Mouse (Mus musculus) neural tube, embryonic 14.5 days (tissue): ENCODE results near the gene Sh2b1. TPM values are rescaled to one million over a fixed set of nuclear protein-coding genes. Genes with fewer than 3 reads are reported as not detected.

Experiments
- ATAC-seq: fragments of 200-750 bp; cut with Nextera tagmentation; 2 replicates; pipeline ENCODE4 v1.8.0; 2017; ENCODE audit warnings: low read depth, mild to moderate bottlenecking, moderate TSS enrichment, moderate library complexity
- H3K27ac ChIP-seq: fragments of 300-500 bp; sonication (generic); 2 replicates; pipeline ENCODE4 v1.5.1; 2014; ENCODE audit warnings: low read depth, mild to moderate bottlenecking, control low read depth, low read length, moderate library complexity, mixed read lengths
- H3K27me3 ChIP-seq: fragments of 300-500 bp; sonication (generic); 2 replicates; pipeline ENCODE4 v1.6.1; 2014; ENCODE audit warnings: low read length; ENCODE audit not compliant: control insufficient read depth, insufficient read depth
- H3K36me3 ChIP-seq: fragments of 300-500 bp; sonication (generic); 2 replicates; pipeline ENCODE4 v1.6.1; 2014; ENCODE audit warnings: low read length, mixed read lengths; ENCODE audit not compliant: control insufficient read depth, insufficient read depth
- H3K4me1 ChIP-seq: fragments of 300-500 bp; sonication (generic); 2 replicates; pipeline ENCODE4 v1.6.1; 2014; ENCODE audit warnings: low read length; ENCODE audit not compliant: control insufficient read depth, insufficient read depth
- H3K4me2 ChIP-seq: fragments of 300-500 bp; sonication (generic); 2 replicates; pipeline ENCODE4 v1.6.1; 2014; ENCODE audit warnings: mild to moderate bottlenecking, low read depth, low read length, control low read depth
- H3K4me3 ChIP-seq: fragments of 300-500 bp; sonication (generic); 2 replicates; pipeline ENCODE4 v1.5.1; 2014; ENCODE audit warnings: low read depth, low read length, control low read depth, mixed read lengths
- H3K9ac ChIP-seq: fragments of 300-500 bp; sonication (generic); replicated peaks from 2 replicates; pipeline ENCODE4 v1.6.1; 2014; ENCODE audit warnings: low read depth, mild to moderate bottlenecking, control low read depth, low read length, mixed read lengths
- H3K9me3 ChIP-seq: fragments of 300-500 bp; sonication (generic); 2 replicates; pipeline ENCODE4 v1.6.1; 2016; ENCODE audit warnings: low read length; ENCODE audit not compliant: control insufficient read depth
- WGBS: fragments of 180-500 bp; shearing (Covaris S2); extraction: QIAGEN DNeasy Blood & Tissue Kit; methylation state at CpG from one replicate; pipeline ENCODE4 v1.1.7; 2014; 5-methylcytosine and 5-hydroxymethylcytosine counted together
- polyA plus RNA-seq: library from polyadenylated mRNA; unstranded; fragments of >200 nt; fragmentation: Nextera tagmentation; extraction: Ambion mirVana; gene quantifications from 2 replicates; pipeline ENCODE4 v1.2.1, GENCODE M21; 2014

Sh2b1 gene
- polyA plus RNA-seq, 1 experiment from 2014 or later: 61.1 TPM

DNA sequence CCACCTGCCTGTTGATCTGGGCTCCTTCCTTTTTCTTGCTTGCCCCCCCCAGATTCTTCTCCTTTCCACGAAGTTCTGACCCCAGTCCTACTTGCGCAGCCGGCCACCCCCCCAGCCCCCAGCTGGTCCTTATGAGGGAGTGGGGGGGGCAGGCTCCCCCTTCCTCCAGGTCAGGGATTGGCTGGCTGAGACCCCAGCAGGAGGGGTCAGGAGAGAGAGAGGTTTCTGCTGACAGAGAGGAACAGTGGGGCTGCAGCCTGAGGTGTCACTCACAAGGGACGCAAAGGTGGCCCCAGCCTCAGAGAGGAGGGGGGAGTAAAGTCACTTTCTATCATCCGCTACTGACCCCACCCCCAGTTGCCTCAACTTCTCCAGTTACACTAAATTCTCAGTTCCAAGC is 12.2 kb downstream of the Sh2b1 start, which contains the start of gene Atp2a1:
Gene Atp2a1 (minus strand): TSS at position 105 of the 400 bp plus-strand sequence.
- ATAC-seq: no peak
- Histone ChIP-seq H3K9ac (no peak within 1 kb of the TSS), H3K27me3 (no peaks in the 10 kb centered on the region), H3K4me3 (no peak within 1 kb of the TSS), H3K4me1 (no peaks in the 10 kb centered on the region), H3K4me2 (no peak within 1 kb of the TSS), H3K9me3 (no peaks in the 10 kb centered on the region), H3K36me3 (peaks cover 15% of the 10 kb centered on the region), H3K27ac (no peak within 1 kb of the TSS)
- WGBS: 52% methylated on average over 5 of the region's 5 CpGs

GRCm38 (mm10) chr7:126461626-126462025 is 13.6 kb downstream of the Sh2b1 start:
- no peak overlapping the region for H3K27ac ChIP-seq
- no peak overlapping the region for H3K4me3 ChIP-seq
- H3K9me3 ChIP-seq: no peaks in the 10 kb centered on the region
- ATAC-seq: no peak
- no peaks in the 10 kb centered on the region for H3K27me3 ChIP-seq
- WGBS: 80% methylated on average over 3 of the region's 3 CpGs
- H3K9ac ChIP-seq: no peak overlapping the region
- H3K36me3 ChIP-seq: 0 out of 2 replicates have a peak, but pooled peaks cover 1% of the 10 kb centered on the region
- H3K4me2 ChIP-seq: no peak overlapping the region
- H3K4me1 ChIP-seq: no peaks in the 10 kb centered on the region

- no peaks in the 10 kb centered on the region for H3K9me3 ChIP-seq
- H3K36me3 ChIP-seq: no peaks in the 10 kb centered on the region
- no peaks in the 10 kb centered on the region for H3K4me1 ChIP-seq
- H3K9ac ChIP-seq: no peak overlapping the region
- H3K4me2 ChIP-seq: no peak overlapping the region
- H3K27me3 ChIP-seq: no peaks in the 10 kb centered on the region
- no peak overlapping the region for H3K4me3 ChIP-seq
- ATAC-seq: no peak
- no peak overlapping the region for H3K27ac ChIP-seq
- 59% methylated on average over 9 of the region's 10 CpGs for WGBS
These were observed 14.4 kb downstream of the Sh2b1 start for GRCm38 (mm10) chr7:126460623-126461399.

GRCm38 (mm10) chr7:126458844-126459618 is 16.2 kb downstream of the Sh2b1 start:
- no peaks in the 10 kb centered on the region for H3K9me3 ChIP-seq
- no peak overlapping the region for H3K4me3 ChIP-seq
- WGBS: 79% methylated on average over 11 of the region's 11 CpGs
- H3K4me1 ChIP-seq: no peaks in the 10 kb centered on the region
- no peaks in the 10 kb centered on the region for H3K27me3 ChIP-seq
- H3K36me3 ChIP-seq: no peaks in the 10 kb centered on the region
- no peak for ATAC-seq
- H3K9ac ChIP-seq: no peak overlapping the region
- no peak overlapping the region for H3K4me2 ChIP-seq
- H3K27ac ChIP-seq: no peak overlapping the region

GRCm38 (mm10) chr7:126458225-126458624 is 17.0 kb downstream of the Sh2b1 start:
- H3K9ac ChIP-seq: no peak overlapping the region
- H3K4me3 ChIP-seq: no peak overlapping the region
- no peak overlapping the region for H3K4me2 ChIP-seq
- H3K4me1 ChIP-seq: no peaks in the 10 kb centered on the region
- H3K27ac ChIP-seq: no peak overlapping the region
- H3K27me3 ChIP-seq: no peaks in the 10 kb centered on the region
- H3K36me3 ChIP-seq: no peaks in the 10 kb centered on the region
- H3K9me3 ChIP-seq: no peaks in the 10 kb centered on the region
- ATAC-seq: no peak
- WGBS: 84% methylated on average over 5 of the region's 5 CpGs

DNA sequence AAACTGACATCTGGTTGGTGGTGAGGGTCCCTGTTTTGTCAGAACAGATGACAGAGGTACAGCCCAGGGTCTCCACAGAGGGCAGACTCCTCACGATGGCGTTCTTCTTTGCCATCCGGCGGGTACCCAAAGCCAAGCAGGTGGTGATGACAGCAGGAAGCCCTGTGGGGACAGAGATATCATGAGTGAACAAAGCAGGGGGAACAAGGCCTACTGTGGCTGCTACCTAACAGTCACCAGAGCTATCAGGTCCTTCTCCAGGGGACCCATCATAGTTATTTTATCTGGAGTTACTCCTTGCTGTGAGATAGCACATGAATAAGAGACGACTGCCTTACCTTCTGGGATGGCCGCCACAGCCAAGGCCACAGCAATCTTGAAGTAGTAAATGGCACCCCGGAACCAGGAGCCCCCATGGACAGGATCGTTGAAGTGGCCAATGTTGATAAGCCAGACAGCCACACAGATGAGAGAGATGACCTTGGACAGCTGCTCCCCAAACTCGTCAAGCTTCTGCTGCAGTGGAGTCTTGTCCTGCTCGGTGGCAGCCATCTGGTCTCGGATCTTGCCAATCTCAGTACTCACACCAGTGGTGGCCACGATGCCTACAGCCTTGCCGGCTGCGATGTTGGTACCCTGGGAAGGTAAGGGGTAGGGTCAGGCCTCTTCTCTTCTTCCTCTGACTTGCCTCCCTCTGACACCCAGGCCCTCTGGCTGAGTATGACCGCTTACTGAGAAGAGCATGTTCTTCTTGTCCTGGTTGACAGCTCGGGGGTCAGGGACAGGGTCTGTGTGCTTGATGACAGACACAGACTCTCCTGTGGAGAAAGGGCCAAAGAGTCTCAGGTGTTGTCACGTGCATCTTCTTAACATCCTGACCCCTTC is 18.6 kb downstream of the Sh2b1 start:
- ATAC-seq: no peak
- Histone ChIP-seq H3K9me3 (no peaks in the 10 kb centered on the region), H3K4me2 (no peak overlapping the region), H3K4me3 (no peak overlapping the region), H3K4me1 (no peaks in the 10 kb centered on the region), H3K9ac (no peak overlapping the region), H3K27ac (no peak overlapping the region), H3K27me3 (no peaks in the 10 kb centered on the region), H3K36me3 (no peaks in the 10 kb centered on the region)
- WGBS: 91% methylated on average over 17 of the region's 17 CpGs

GRCm38 (mm10) chr7:126455242-126455641 is 20.0 kb downstream of the Sh2b1 start:
- H3K4me2 ChIP-seq: no peak overlapping the region
- ATAC-seq: no peak
- 75% methylated on average over 2 of the region's 2 CpGs for WGBS

GRCm38 (mm10) chr7:126453861-126454260 is 21.4 kb downstream of the Sh2b1 start:
- 59% methylated on average over 7 of the region's 7 CpGs for WGBS
- H3K4me1 ChIP-seq: no peaks in the 10 kb centered on the region
- H3K36me3 ChIP-seq: no peaks in the 10 kb centered on the region
- no peaks in the 10 kb centered on the region for H3K27me3 ChIP-seq
- H3K9me3 ChIP-seq: no peaks in the 10 kb centered on the region
- H3K9ac ChIP-seq: no peak overlapping the region
- no peak for ATAC-seq
- H3K4me3 ChIP-seq: no peak overlapping the region
- H3K27ac ChIP-seq: no peak overlapping the region
- H3K4me2 ChIP-seq: no peak overlapping the region

More at GRCm38 (mm10) chr7:126455242-126455641, 20.0 kb downstream of the Sh2b1 start:
- Histone ChIP-seq H3K4me3 (no peak overlapping the region), H3K27ac (no peak overlapping the region), H3K4me1 (no peaks in the 10 kb centered on the region), H3K9me3 (no peaks in the 10 kb centered on the region), H3K36me3 (no peaks in the 10 kb centered on the region), H3K9ac (no peak overlapping the region), H3K27me3 (no peaks in the 10 kb centered on the region)
